15 mouse cellular contexts compared by ENCODE assay signal in the genomic region with DNA sequence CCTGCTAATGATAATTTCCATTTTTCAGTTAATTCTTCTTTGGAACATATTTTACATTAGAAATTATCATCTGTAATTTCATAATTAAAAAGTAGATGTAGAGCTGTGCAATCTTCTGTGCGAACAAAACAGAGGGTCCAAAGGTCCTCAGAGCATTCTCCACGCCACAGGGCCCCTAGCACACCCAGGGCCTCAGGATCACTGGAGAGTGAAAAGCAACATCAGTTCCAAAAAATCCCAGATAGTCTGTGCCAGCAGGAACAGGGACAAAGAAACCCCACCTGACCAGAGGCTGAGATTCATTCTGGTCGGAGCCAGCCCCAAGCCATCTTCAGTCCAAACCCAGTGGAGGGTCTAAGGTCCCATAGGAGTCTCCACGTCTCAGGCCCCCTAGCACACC.
"Had no signal": no experiment of that assay in that cellular context is flagged by ENCODE, and none has a peak within 500 bp of the region (broad histone marks: within the 10 kb centered on the region; RNA-seq: fewer than 3 reads in every experiment).

No protein-coding gene starts in this region.

- H3K9me3 ChIP-seq: neural tube, embryonic 15.5 days; stomach, embryonic 15.5 days had no signal

- H3K36me3 ChIP-seq: neural tube, embryonic 15.5 days; stomach, embryonic 15.5 days had no signal

- H3K4me2 ChIP-seq: neural tube, embryonic 15.5 days; stomach, embryonic 15.5 days had no signal

- H3K4me3 ChIP-seq: neural tube, embryonic 15.5 days; stomach, embryonic 15.5 days had no signal

- H3K27ac ChIP-seq: neural tube, embryonic 15.5 days; stomach, embryonic 15.5 days; stomach, postnatal 0 days had no signal

- H3K4me1 ChIP-seq: neural tube, embryonic 15.5 days; stomach, embryonic 15.5 days had no signal

- H3K27me3 ChIP-seq: neural tube, embryonic 15.5 days; stomach, embryonic 15.5 days had no signal

- DNase-seq: retina, postnatal 1 day; right cerebral cortex, adult 18-20 months; right cerebral cortex, postnatal 14 days; right cerebral cortex, postnatal 25 days; right cerebral cortex, postnatal 4 days; spleen, adult 18-20 months; thymus, adult 18-20 months; thymus, adult 2 months; thymus, postnatal 14 days; thymus, postnatal 25 days; thymus, postnatal 36 days; thymus, postnatal 4 days had no signal

- H3K9ac ChIP-seq: neural tube, embryonic 15.5 days; stomach, embryonic 15.5 days had no signal
